Mouse (Mus musculus) intestine, embryonic 14.5 days (tissue): ENCODE results near the gene Rnf7. TPM values are rescaled to one million over a fixed set of nuclear protein-coding genes. Genes with fewer than 3 reads are reported as not detected.

ENCODE experiments used
- ATAC-seq: fragments of 200-750 bp; cut with Nextera tagmentation; replicated peaks from 2 replicates; pipeline ENCODE4 v1.8.0; 2017; ENCODE audit warnings: low read depth, moderate number of reproducible peaks, moderate TSS enrichment, moderate library complexity; ENCODE audit not compliant: low FRiP score, low TSS enrichment
- DNase-seq: peaks from one replicate; pipeline ENCODE4 v3.0.0-alpha.2; 2018; ENCODE audit warnings: low spot score
- H3K27ac ChIP-seq: fragments of 300-500 bp; sonication (generic); 2 replicates; pipeline ENCODE4 v1.5.1; 2014; ENCODE audit warnings: low read depth, mild to moderate bottlenecking, control low read depth
- H3K27me3 ChIP-seq: fragments of 300-500 bp; sonication (generic); replicated peaks from 2 replicates; pipeline ENCODE4 v1.6.1; 2014; ENCODE audit warnings: low read length, control low read depth; ENCODE audit not compliant: control insufficient read depth, insufficient read depth
- H3K36me3 ChIP-seq: fragments of 300-500 bp; sonication (generic); 2 replicates; pipeline ENCODE4 v1.6.1; 2014; ENCODE audit warnings: low read length, control low read depth; ENCODE audit not compliant: control insufficient read depth, insufficient read depth
- H3K4me1 ChIP-seq: fragments of 300-500 bp; sonication (generic); replicated peaks from 2 replicates; pipeline ENCODE4 v1.6.1; 2014; ENCODE audit warnings: low read length, control low read depth, mixed read lengths; ENCODE audit not compliant: control insufficient read depth, insufficient read depth
- H3K4me2 ChIP-seq: fragments of 300-500 bp; sonication (generic); 2 replicates; pipeline ENCODE4 v1.6.1; 2014; ENCODE audit warnings: low read length
- H3K4me3 ChIP-seq: fragments of 300-500 bp; sonication (generic); 2 replicates; pipeline ENCODE4 v1.5.1; 2014; ENCODE audit warnings: low read depth, low read length, control low read depth, mixed read lengths
- H3K9ac ChIP-seq: fragments of 300-500 bp; sonication (generic); 2 replicates; pipeline ENCODE4 v1.6.1; 2014; ENCODE audit warnings: mild to moderate bottlenecking, low read length
- H3K9me3 ChIP-seq: fragments of 300-500 bp; sonication (generic); 2 replicates; pipeline ENCODE4 v1.6.1; 2016; ENCODE audit warnings: low read length, control low read depth; ENCODE audit not compliant: control insufficient read depth
- WGBS: fragments of 180-500 bp; shearing (Covaris S2); extraction: QIAGEN DNeasy Blood & Tissue Kit; methylation state at CpG from one replicate; pipeline ENCODE4 v1.1.7; 2014; 5-methylcytosine and 5-hydroxymethylcytosine counted together
- polyA plus RNA-seq: library from polyadenylated mRNA; unstranded; fragments of >200 nt; fragmentation: Nextera tagmentation; extraction: Ambion mirVana; gene quantifications from 2 replicates; pipeline ENCODE4 v1.2.1, GENCODE M21; 2014

Rnf7 gene
- polyA plus RNA-seq, 1 experiment from 2014 or later: 232 TPM

DNA sequence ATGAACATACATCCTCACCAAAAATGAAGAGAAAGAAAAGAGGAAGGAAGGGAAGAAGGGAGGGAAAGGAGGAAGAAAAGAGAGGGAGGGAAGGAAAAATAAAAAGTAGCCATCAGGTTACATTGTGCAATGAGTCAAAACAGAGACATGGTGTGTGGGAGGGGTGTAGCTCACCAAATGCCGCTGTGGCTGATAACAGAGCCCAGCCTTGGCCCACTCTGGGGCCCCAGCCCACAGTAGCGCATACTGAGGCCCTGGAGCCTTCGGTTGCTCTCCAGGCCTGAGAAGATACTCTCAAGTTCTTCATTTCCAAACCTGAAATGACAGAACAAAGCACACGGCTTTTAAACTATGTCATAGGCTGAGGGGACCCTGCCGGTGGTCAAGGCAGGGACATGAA, 35.8 kb upstream of the Rnf7 start:
- H3K4me1 ChIP-seq: no peaks in the 10 kb centered on the region
- no peak for ATAC-seq
- H3K9ac ChIP-seq: no peak overlapping the region
- H3K4me2 ChIP-seq: no peak overlapping the region
- no peak overlapping the region for H3K4me3 ChIP-seq
- no peaks in the 10 kb centered on the region for H3K36me3 ChIP-seq
- no peaks in the 10 kb centered on the region for H3K9me3 ChIP-seq
- DNase-seq: no peak
- no peak overlapping the region for H3K27ac ChIP-seq
- H3K27me3 ChIP-seq: no peaks in the 10 kb centered on the region
- WGBS: 75% methylated on average over 5 of the region's 5 CpGs

- DNase-seq: peak; percentile 61
- Histone ChIP-seq H3K9me3 (no peaks in the 10 kb centered on the region), H3K27ac (no peak overlapping the region; the same call in 1 of the 2 replicates), H3K4me3 (no peak overlapping the region; the same call in 1 of the 2 replicates), H3K9ac (no peak overlapping the region), H3K36me3 (no peaks in the 10 kb centered on the region), H3K4me1 (0 out of 2 replicates have a peak, but pooled peaks cover 9% of the 10 kb centered on the region), H3K27me3 (no peaks in the 10 kb centered on the region), H3K4me2 (peak overlapping the region; percentile 21)
- 8% methylated on average over 10 of the region's 10 CpGs for WGBS
- ATAC-seq: peak; percentile 80
These were observed 27.6 kb upstream of the Rnf7 start for GRCm38 (mm10) chr9:96506011-96506498.

GRCm38 (mm10) chr9:96505156-96505555, 26.7 kb upstream of the Rnf7 start:
- ATAC-seq (no peak), DNase-seq (no peak)
- Histone ChIP-seq H3K27ac (no peak overlapping the region; the same call in 1 of the 2 replicates), H3K9me3 (no peaks in the 10 kb centered on the region), H3K9ac (no peak overlapping the region), H3K4me2 (no peak overlapping the region), H3K27me3 (no peaks in the 10 kb centered on the region), H3K4me1 (0 out of 2 replicates have a peak, but pooled peaks cover 9% of the 10 kb centered on the region), H3K4me3 (no peak overlapping the region), H3K36me3 (no peaks in the 10 kb centered on the region)
- 86% methylated on average over 4 of the region's 4 CpGs for WGBS

DNA sequence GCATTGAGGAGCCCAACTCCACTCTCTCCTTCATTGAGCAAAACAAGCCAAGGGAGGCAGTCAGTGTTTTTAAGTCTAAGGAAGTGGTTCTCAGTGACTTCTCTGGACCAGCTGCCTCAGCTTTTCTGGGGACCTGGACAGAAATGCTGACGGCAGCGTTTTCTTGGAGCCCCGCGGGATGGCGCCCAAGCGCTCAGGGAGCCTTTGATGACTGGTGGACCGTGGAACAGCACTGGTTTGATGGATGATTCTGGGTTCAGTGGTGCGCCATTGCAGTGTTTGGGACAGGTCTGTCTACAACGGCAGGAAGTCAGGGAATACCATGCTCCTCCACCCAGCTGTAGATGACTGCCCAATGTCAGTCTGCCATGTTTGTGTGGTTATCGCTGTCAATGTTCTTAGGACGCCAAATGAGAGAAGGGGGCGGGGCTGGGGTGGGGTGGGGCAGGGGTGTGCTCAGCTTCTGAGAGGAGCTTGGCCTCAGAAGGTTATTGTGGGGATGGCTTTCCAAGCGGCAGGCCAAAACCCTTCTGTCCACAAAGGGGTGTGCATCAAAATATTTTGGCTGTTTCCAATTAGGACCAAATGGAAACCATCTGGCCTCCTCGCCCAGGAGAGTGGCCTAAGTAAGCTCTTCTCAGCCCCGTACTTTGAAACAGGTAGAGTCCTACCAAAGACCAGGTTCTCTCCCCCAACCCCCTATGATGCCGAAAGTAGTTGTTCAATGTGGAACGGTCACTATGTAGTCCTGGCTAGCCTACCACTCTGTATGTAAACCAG, 25.8 kb upstream of the Rnf7 start:
- Histone ChIP-seq H3K36me3 (no peaks in the 10 kb centered on the region), H3K27ac (no peak overlapping the region), H3K9ac (no peak overlapping the region), H3K4me3 (no peak overlapping the region), H3K9me3 (no peaks in the 10 kb centered on the region), H3K4me1 (0 out of 2 replicates have a peak, but pooled peaks cover 9% of the 10 kb centered on the region), H3K4me2 (no peak overlapping the region), H3K27me3 (no peaks in the 10 kb centered on the region)
- ATAC-seq (no peak), DNase-seq (no peak)
- WGBS: 86% methylated on average over 17 of the region's 17 CpGs

GRCm38 (mm10) chr9:96502856-96503610, 24.6 kb upstream of the Rnf7 start:
- no peaks in the 10 kb centered on the region for H3K9me3 ChIP-seq
- no peak overlapping the region for H3K9ac ChIP-seq
- ATAC-seq (no peak), DNase-seq (no peak)
- WGBS: 62% methylated on average over 6 of the region's 6 CpGs
- H3K4me1 ChIP-seq: 0 out of 2 replicates have a peak, but pooled peaks cover 9% of the 10 kb centered on the region
- no peak overlapping the region for H3K4me3 ChIP-seq
- H3K27ac ChIP-seq: no peak overlapping the region
- no peaks in the 10 kb centered on the region for H3K36me3 ChIP-seq
- H3K27me3 ChIP-seq: no peaks in the 10 kb centered on the region
- no peak overlapping the region for H3K4me2 ChIP-seq

- Histone ChIP-seq H3K27ac (no peak overlapping the region), H3K36me3 (no peaks in the 10 kb centered on the region), H3K9ac (no peak overlapping the region), H3K4me1 (0 out of 2 replicates have a peak, but pooled peaks cover 8% of the 10 kb centered on the region), H3K9me3 (no peaks in the 10 kb centered on the region), H3K4me3 (no peak overlapping the region), H3K27me3 (no peaks in the 10 kb centered on the region), H3K4me2 (no peak overlapping the region)
- 37% methylated on average over 7 of the region's 7 CpGs for WGBS
- ATAC-seq (no peak), DNase-seq (no peak)
These were observed 22.7 kb upstream of the Rnf7 start for GRCm38 (mm10) chr9:96501217-96501616.

DNA sequence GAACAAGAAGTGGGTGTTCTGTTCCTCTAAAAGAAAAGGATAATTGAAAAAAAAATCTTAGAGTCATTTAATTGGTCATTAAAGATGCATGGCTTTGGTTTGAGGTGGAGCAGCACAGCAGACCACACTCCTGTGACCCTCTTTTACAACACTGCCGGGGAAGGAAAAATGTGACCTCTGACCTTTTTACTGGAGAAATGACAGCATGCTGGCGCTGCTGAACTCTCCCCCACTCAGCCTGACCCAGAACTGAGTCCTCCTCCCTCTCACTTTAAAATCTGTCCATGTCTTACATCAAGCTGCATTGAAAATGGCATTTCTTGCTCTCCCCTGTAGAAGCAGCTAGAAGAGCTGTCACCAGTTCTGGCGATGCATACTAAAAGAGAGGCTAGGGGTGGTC, 14.7 kb upstream of the Rnf7 start:
- no peaks in the 10 kb centered on the region for H3K9me3 ChIP-seq
- 17% methylated on average over 3 of the region's 3 CpGs for WGBS
- 0 out of 2 replicates have a peak, but pooled peaks cover 4% of the 10 kb centered on the region for H3K4me1 ChIP-seq
- no peak overlapping the region for H3K4me3 ChIP-seq
- no peak overlapping the region for H3K4me2 ChIP-seq
- H3K36me3 ChIP-seq: no peaks in the 10 kb centered on the region
- no peak overlapping the region for H3K9ac ChIP-seq
- H3K27me3 ChIP-seq: no peaks in the 10 kb centered on the region
- DNase-seq (no peak), ATAC-seq (no peak; the same call in 1 of the 2 replicates)
- H3K27ac ChIP-seq: no peak overlapping the region

GRCm38 (mm10) chr9:96491810-96492209, 13.3 kb upstream of the Rnf7 start:
- H3K27me3 ChIP-seq: no peaks in the 10 kb centered on the region
- WGBS: 45% methylated on average over 12 of the region's 12 CpGs
- DNase-seq: peak; percentile 69
- no peak overlapping the region for H3K27ac ChIP-seq
- no peak for ATAC-seq
- no peak overlapping the region for H3K4me2 ChIP-seq
- no peak overlapping the region for H3K4me3 ChIP-seq
- no peaks in the 10 kb centered on the region for H3K9me3 ChIP-seq
- H3K4me1 ChIP-seq: 0 out of 2 replicates have a peak, but pooled peaks cover 4% of the 10 kb centered on the region
- H3K36me3 ChIP-seq: no peaks in the 10 kb centered on the region
- H3K9ac ChIP-seq: no peak overlapping the region
